ENCODE assay signal across 23 mouse cellular contexts in the genomic region with DNA sequence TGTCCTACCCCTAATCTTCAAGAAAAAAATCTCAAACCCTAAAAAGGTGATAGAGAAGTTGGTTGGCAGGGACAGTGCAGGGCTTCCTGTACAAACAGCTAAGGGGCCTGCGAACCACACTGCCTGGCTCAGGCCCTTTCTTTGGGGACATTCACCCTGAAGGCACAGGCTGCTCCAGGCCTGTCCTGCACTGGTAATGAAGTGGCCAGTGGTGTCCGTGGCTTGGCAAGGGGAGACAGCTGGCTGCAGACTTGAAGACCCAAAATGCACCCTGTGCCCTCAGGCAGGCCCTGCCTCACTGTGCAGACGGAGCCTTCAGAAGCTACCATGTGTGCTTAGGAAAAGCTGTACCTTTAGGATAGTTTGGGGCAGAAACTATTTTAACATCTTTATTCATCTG. TPM values are rescaled to one million over a fixed set of nuclear protein-coding genes. Genes with fewer than 3 reads are reported as not detected.
DNase-seq lines count a peak whose midpoint lies in the region; ATAC-seq and TF ChIP-seq lines count a peak whose summit lies in the region.
"Had no signal": no experiment of that assay in that cellular context is flagged by ENCODE, and none has a peak within 500 bp of the region (broad histone marks: within the 10 kb centered on the region; RNA-seq: fewer than 3 reads in every experiment).

No protein-coding gene starts in this region.

- no peak for DNase-seq in forebrain, embryonic 10.5 days (ENCODE audit: extremely low spot score, low spot score)
- peak; percentile 20 to 30 for DNase-seq in left cerebral cortex, postnatal 14 days (ENCODE audit: low spot score in 2 of 2)
- DNase-seq in left cerebral cortex, postnatal 36 days (ENCODE audit: low spot score in 2 of 2) = no peak
- DNase-seq in hindbrain, postnatal 0 days (ENCODE audit: low spot score) = no peak
- no peak for DNase-seq in urinary bladder, postnatal 4 days (ENCODE audit: low spot score in 2 of 2)
- DNase-seq: adrenal gland, postnatal 14 days; gastrocnemius, adult 2 months; heart, postnatal 10 days; kidney, adult 18-20 months; kidney, postnatal 10 days; layer of hippocampus, adult 9-11 months; right cerebral cortex, postnatal 4 days; thymus, adult 2 months had no signal

- TF ChIP-seq CTCF in cortical plate, adult 2 months (IDR thresholded peaks at IDR 0.05; ENCODE audit: extremely low read depth, insufficient read depth, low read length) = no peak
- no peak for TF ChIP-seq CTCF in hindbrain, postnatal 0 days (IDR thresholded peaks at IDR 0.05; ENCODE audit: low read depth)

- TF ChIP-seq POLR2A in cortical plate, adult 2 months (IDR thresholded peaks at IDR 0.05; ENCODE audit: extremely low read depth, insufficient read depth, low read length) = no peak

- H3K4me3 ChIP-seq in forebrain, embryonic 16.5 days (replicated peaks; ENCODE audit: low read length) = no peak overlapping the region
- H3K4me3 ChIP-seq in forebrain, embryonic 10.5 days = no peak overlapping the region
- peak overlapping the region; percentile 51; the same call in 1 of the 2 replicates for H3K4me3 ChIP-seq in cortical plate, adult 2 months (ENCODE audit: insufficient read depth, low read length)
- peak overlapping the region; percentile 56 for H3K4me3 ChIP-seq in hindbrain, postnatal 0 days (ENCODE audit: low read length)
- H3K4me3 ChIP-seq: forebrain, embryonic 13.5 days; gastrocnemius, adult 2 months had no signal

- intact Hi-C loops in left cerebral cortex, postnatal 14 days (cut with DNase I) = no loop called here
- intact Hi-C loops in left cerebral cortex, postnatal 36 days (cut with DNase I) = loop anchor here (2.0 kb wide), 1 partner anchor 38 kb away; no protein-coding TSS in a partner anchor

- H3K9me3 ChIP-seq in forebrain, embryonic 16.5 days (ENCODE audit: control insufficient read depth, low read length) = no peaks in the 10 kb centered on the region
- H3K9me3 ChIP-seq in forebrain, embryonic 10.5 days = no peaks in the 10 kb centered on the region
- no peaks in the 10 kb centered on the region for H3K9me3 ChIP-seq in hindbrain, postnatal 0 days (ENCODE audit: low read length)
- H3K9me3 ChIP-seq: forebrain, embryonic 13.5 days had no signal

- ATAC-seq in forebrain, embryonic 16.5 days = no peak
- ATAC-seq in hindbrain, postnatal 0 days = peak; percentile 46; the same call in 1 of the 2 replicates
- no peak for ATAC-seq in erythroblast, adult 5-6 weeks (replicated peaks; ENCODE audit: low FRiP score, poor library complexity, severe bottlenecking)
- ATAC-seq: forebrain, embryonic 13.5 days had no signal

- H3K4me2 ChIP-seq in forebrain, embryonic 16.5 days (ENCODE audit: low read length) = peak overlapping the region; percentile 95
- H3K4me2 ChIP-seq in hindbrain, postnatal 0 days (ENCODE audit: low read depth, low read length) = peak overlapping the region; percentile 89
- H3K4me2 ChIP-seq: heart, embryonic 11.5 days had no signal

- 79% methylated on average over 3 of the region's 3 CpGs for WGBS in forebrain, embryonic 16.5 days
- WGBS in forebrain, embryonic 10.5 days = 72% methylated on average over 3 of the region's 3 CpGs
- 57% methylated on average over 3 of the region's 3 CpGs for WGBS in hindbrain, postnatal 0 days

- H3K27ac ChIP-seq in forebrain, embryonic 16.5 days (ENCODE audit: low read length) = no peak overlapping the region
- H3K27ac ChIP-seq in forebrain, embryonic 10.5 days = no peak overlapping the region
- H3K27ac ChIP-seq in cortical plate, adult 2 months (ENCODE audit: insufficient read depth, low read length) = no peak overlapping the region
- H3K27ac ChIP-seq in hindbrain, postnatal 0 days = peak overlapping the region; percentile 69
- H3K27ac ChIP-seq: forebrain, embryonic 13.5 days; gastrocnemius, adult 2 months; liver, embryonic 14.5 days; macrophage had no signal

- 0 out of 2 replicates have a peak, but pooled peaks cover 2% of the 10 kb centered on the region for H3K27me3 ChIP-seq in forebrain, embryonic 16.5 days (replicated peaks; ENCODE audit: control insufficient read depth, insufficient read depth, low read length)
- peaks cover 66% of the 10 kb centered on the region for H3K27me3 ChIP-seq in forebrain, embryonic 10.5 days (ENCODE audit: poor library complexity, severe bottlenecking)
- H3K27me3 ChIP-seq in hindbrain, postnatal 0 days (ENCODE audit: insufficient read depth, low read length) = no peaks in the 10 kb centered on the region

- H3K36me3 ChIP-seq in forebrain, embryonic 16.5 days (ENCODE audit: control insufficient read depth, insufficient read depth) = no peaks in the 10 kb centered on the region
- H3K36me3 ChIP-seq in forebrain, embryonic 10.5 days (replicated peaks) = no peaks in the 10 kb centered on the region
- no peaks in the 10 kb centered on the region for H3K36me3 ChIP-seq in hindbrain, postnatal 0 days (ENCODE audit: insufficient read depth, low read length)

- H3K9ac ChIP-seq in forebrain, embryonic 16.5 days (replicated peaks; ENCODE audit: low read depth, low read length) = no peak overlapping the region
- H3K9ac ChIP-seq in hindbrain, postnatal 0 days (replicated peaks; ENCODE audit: low read length) = peak overlapping the region; percentile 70; the same call in 1 of the 2 replicates
- H3K9ac ChIP-seq: forebrain, embryonic 13.5 days; liver, embryonic 14.5 days had no signal

- H3K4me1 ChIP-seq in forebrain, embryonic 16.5 days (replicated peaks; ENCODE audit: control insufficient read depth, insufficient read depth, low read length) = peaks cover 10% of the 10 kb centered on the region
- H3K4me1 ChIP-seq in forebrain, embryonic 10.5 days = peaks cover 17% of the 10 kb centered on the region
- H3K4me1 ChIP-seq in cortical plate, adult 2 months (ENCODE audit: control insufficient read depth, insufficient read depth, low read length) = 0 out of 2 replicates have a peak, but pooled peaks cover 2% of the 10 kb centered on the region
- no peaks in the 10 kb centered on the region for H3K4me1 ChIP-seq in hindbrain, postnatal 0 days (ENCODE audit: insufficient read depth, low read length)

RNA-seq across cellular contexts. Expression of a gene that starts 1.4 kb away (rescaled TPM):
- polyA plus RNA-seq in forebrain, embryonic 16.5 days (2015; fragmentation: Nextera tagmentation; extraction: Ambion mirVana) = 16.5 and 18.6 TPM in 2 replicates
- polyA plus RNA-seq in forebrain, embryonic 10.5 days (2016; fragmentation: Nextera tagmentation; extraction: Ambion mirVana) = 0.60 and 0.72 TPM in 2 replicates
- total RNA-seq in left cerebral cortex, postnatal 14 days (2021) = 100 to 1,000 TPM; 104 to 112 TPM
- 10 to 100 TPM; 80.9 to 87.4 TPM for total RNA-seq in left cerebral cortex, postnatal 36 days (2021)
- polyA plus RNA-seq in cortical plate, adult 2 months (2012; rRNA removed) = 123 and 124 TPM in 2 replicates
- total RNA-seq in hindbrain, postnatal 0 days (2014; rRNA removed) = 292 and 308 TPM in 2 replicates
- polyA plus RNA-seq in hindbrain, postnatal 0 days (2015; fragmentation: Nextera tagmentation; extraction: Ambion mirVana) = 152 and 154 TPM in 2 replicates
- total RNA-seq in erythroblast, adult 5-6 weeks (2015; ENCODE audit: low replicate concordance) = not detected in 2 replicates
- 0.14 TPM in 1 of 2 replicates, not detected in the other for total RNA-seq in erythroblast, adult 5-6 weeks (2017; ENCODE audit: low replicate concordance)
- total RNA-seq: CH12.LX; heart, postnatal 10 days; MEL had no signal
- polyA plus RNA-seq: gonadal fat pad, adult 2 months; heart, embryonic 11.5 days; macrophage had no signal

Comparison
In these comparisons a context has a peak if more than half of its experiments do, and no peak if none do; other contexts are left out.
1. DNase-seq: peak in left cerebral cortex, postnatal 14 days (2 of 2); none in forebrain, embryonic 10.5 days (single experiment), left cerebral cortex, postnatal 36 days (0 of 2), hindbrain, postnatal 0 days (single experiment) and urinary bladder, postnatal 4 days (0 of 2).
2. H3K4me3 ChIP-seq: peak in cortical plate, adult 2 months (single experiment) and hindbrain, postnatal 0 days (single experiment); none in forebrain, embryonic 16.5 days (single experiment) and forebrain, embryonic 10.5 days (single experiment).
3. RNA of a gene that starts 1.4 kb away (total RNA-seq): 292 to 308 TPM in hindbrain, postnatal 0 days, 104 to 112 TPM in left cerebral cortex, postnatal 14 days and 80.9 to 87.4 TPM in left cerebral cortex, postnatal 36 days; 0.14 TPM in erythroblast, adult 5-6 weeks; every median in the first group is over 10 times any median in the second.